Mouse (Mus musculus): ENCODE measurements at regions not wholly inside any gene's neighbourhood (a gene's known extent, or its start where the extent isn't known, plus 50 kb on each side); places are given as distances from the start of the nearest gene placed in this dataset.

DNA sequence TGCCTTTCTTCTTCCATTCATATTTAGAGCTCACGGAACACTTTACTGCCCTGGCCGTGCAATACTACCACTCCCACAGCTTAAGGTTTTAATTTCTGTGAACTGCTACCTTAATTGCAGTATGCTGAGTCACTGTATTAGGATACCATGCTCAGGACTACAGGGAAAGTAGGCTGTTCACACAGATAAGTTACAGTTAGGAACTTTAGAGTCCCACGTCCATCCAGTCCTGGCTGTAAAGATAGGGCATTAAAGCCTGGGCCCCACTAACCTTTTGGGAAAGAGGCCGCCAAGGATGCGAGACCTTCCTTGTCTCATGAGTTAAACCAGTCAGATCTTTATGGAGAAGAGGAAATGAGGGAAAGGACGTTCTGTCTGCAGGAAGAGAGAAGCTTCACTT, 574.6 kb downstream of the Stpg2 start:
- no peak for DNase-seq (ENCODE audit: low spot score in 2 of 2)

DNA sequence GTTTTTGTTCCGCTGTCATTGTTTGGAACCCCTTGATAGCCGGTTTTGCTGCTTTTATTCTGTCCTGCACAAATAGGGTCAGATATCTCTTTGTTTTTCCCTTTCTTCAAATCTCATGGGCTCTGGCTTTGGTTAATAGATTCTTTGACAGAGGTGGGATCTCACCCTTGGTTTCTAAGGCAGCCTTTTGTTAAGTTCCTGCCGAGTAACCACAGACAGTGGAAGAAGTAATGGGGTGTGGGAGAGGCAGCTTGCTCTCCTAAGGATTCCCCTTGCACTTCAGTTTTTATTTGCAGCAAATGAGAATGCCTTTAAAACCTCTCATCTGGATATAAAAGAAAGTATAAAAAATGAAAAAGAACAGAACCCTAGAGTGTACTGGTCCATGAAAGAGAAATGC, 577.9 kb downstream of the Stpg2 start:
- no peak for DNase-seq (ENCODE audit: low spot score in 2 of 2)

DNA sequence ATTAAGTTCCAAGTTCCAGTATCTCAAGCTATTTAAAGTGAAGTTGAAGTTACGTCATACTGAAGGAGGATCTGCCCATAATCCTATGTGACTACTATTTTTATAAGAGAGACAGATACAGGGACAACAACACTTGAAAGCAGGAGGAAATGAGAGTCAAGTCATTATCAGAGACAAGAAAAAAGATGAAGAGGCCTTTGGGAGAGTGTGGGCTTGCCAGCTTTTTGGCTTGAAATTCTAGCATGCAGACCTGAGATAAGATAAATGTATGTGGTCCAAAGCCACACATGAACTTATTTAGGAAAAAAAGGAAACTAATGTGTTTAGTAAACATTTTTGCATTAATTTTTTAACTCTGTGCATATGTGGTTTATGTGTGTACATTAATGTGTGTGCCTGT, 581.0 kb downstream of the Stpg2 start:
- no peak for DNase-seq (ENCODE audit: low spot score in 2 of 2)

DNA sequence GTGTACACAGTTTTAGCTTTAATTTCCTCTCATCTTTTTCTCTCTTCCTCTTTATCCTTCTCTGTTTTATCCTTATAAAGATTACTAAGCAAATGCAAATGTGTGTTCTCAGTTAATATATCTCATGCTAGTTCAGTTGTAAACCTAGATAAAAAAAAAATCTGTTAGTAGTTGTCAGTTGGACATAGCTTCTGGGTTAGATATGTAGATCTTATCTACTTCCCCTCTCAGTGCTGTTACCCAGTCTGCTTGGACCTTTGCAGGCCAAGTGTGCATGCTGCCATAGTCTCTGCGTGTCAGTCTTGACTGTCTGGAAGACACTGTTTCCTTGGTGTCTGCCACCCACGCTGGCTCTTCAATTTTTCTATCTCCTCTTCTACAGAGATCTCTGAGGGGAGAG, 583.4 kb downstream of the Stpg2 start:
- DNase-seq (ENCODE audit: low spot score in 2 of 2), result no peak

DNA sequence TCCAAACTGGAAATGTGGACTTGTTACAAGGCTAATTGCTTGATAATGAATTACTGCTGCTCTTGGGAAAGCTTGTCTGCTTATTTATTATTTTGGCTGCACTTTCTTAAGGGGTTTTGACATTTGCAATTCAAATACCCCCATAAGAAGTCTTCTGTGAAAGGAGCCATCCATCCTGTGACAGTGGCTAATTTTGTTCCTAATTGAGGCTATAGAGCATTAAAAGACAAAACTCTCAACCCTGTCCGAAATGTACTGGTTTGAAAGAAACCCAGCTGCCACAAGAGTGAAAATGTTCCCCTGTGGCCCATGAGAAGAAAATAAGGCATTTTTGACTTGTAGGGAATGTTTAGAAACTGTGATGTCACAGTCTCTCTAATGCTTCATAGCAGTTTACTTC, 591.2 kb downstream of the Stpg2 start:
- no peak for DNase-seq (ENCODE audit: low spot score in 2 of 2)

DNA sequence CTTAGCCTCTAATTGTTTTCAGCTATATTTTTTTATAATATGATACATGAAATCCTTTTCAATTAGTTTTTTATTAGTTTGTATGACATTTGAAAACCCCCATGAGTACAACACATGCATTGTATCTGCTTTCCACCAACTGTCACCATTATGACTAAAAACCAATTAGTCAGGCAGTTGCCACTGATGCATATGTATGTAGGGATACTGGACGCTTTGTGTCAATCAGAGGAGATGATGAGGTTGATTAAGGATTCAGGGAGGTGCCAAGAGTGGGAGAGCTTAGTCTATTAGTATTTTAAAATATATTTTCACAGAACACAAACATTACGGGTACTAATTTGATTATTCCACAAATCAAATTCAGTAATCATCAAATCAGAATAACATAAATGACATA, 593.6 kb downstream of the Stpg2 start:
- no peak for DNase-seq (ENCODE audit: low spot score in 2 of 2)

DNA sequence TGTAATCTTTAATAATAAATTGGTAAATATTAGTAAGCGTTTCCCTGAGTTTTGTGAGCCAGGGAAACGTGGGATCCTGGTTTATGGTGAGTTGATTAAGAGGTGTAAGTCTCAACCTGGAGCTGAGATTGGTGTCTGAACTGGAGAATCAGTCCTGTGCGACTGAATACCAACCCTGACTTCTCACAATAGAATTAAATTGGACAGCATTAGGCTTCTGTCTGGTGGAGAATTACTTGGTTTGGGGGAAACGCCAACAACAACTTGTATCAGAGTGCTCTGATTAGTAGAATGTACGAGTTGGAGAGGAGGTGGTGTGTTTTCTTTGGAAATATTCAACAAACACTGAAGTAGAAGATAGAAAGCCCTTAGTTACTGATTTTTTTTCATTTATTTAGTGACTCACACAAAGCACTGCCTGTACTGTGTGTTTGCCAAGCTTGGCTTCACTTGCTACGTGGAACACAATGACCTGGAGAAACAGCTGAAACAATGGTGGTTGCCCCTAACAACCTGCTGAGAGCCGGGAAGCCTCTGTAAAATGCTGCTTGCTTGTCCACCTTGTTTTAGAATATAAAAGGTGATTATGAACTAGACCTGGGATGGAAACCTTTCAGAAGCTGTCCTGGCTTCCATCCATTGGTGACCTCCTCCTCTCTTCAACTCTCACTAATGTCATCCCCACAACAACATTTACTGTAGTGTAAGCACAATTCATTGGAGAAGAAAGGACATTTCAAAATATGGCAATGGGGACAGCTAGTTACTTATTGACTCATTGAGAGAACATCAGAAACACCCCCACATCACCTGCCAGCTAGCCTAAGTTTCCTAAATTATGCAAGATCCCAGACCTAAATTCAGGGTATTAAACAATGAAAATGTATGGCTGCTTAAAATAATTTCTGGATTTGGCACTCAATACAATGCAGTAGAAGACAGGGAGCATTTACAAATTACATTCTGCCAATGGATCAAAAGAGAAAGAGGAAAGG, 597.5 kb downstream of the Stpg2 start:
- no peak for DNase-seq (ENCODE audit: low spot score in 2 of 2)

DNA sequence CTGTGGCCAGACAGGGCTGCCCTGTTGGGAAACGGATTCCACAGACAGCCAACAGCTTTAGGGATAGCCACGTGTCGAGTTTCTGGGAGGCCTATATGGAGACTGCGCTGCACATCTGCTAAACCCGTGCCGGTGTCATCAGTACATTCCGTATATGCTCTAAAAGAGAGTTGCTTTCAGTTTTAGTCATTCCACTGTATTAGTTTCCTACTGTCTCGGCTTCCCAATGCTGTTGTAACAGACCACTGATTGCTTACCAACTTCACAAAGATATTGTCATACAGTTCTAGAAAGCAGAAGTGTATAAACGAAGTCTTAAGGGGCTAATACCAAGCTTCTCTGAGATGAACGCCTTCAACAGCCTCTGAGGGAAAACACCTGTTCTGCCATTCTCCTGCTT, 622.5 kb downstream of the Stpg2 start:
- no peak for DNase-seq (ENCODE audit: low spot score in 2 of 2)

DNA sequence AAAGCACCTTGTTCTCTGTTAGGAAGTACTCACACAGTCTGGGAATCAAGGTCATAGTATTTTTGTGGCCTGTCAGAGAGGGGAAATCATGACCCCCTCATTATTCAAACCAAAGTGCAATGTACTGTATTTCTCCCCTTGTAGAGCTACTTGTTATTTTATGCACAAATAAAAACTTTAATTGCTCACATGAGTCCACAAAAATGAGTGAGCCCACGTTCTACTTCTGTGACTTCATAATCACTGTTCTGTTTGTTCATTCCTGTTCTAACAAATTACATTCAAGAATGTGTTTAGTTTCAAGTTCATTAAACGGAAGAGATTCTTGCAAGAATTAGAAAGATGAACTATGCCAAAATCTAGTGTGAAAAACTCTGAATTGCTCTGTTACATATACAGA, 623.1 kb downstream of the Stpg2 start:
- no peak for DNase-seq (ENCODE audit: low spot score in 2 of 2)

DNA sequence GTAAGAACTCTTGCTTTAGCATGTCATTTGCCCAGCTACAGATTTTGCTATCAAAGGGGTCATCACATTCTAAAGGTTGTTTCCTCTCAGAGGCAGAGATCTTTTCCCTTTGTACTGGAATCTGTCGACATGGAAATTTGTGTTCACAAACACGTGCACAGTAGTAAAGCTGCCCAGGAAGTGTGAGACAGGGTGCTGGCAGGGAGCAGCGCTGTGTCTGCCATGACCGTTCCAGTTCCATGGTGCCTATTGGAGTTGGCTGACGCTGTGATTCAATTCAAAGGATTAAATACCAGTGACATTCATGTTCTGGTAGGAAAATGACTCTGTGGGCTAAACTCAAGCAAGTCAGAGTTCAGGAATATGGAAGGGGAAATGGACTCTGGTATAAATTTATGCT, 627.1 kb downstream of the Stpg2 start:
- DNase-seq (ENCODE audit: low spot score in 2 of 2), result no peak

DNA sequence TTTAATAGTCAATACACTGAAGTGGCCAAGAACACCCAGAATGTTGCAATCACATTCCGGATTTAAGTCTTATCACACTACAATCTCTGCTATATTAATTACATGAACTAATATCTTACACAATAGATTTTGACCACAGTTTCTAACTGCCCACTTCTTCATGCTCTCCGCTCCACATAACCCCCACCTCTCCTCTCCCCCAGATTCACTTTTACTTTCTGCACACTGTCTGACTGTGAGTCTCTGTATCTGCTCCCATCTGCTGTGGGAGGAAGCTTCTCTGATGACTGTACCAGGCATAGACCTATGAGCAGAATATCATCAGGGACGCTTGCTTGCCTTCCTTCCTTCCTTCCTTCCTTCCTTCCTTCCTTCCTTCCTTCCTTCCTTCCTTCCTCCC, 636.5 kb downstream of the Stpg2 start:
- DNase-seq (ENCODE audit: low spot score in 2 of 2), result no peak

DNA sequence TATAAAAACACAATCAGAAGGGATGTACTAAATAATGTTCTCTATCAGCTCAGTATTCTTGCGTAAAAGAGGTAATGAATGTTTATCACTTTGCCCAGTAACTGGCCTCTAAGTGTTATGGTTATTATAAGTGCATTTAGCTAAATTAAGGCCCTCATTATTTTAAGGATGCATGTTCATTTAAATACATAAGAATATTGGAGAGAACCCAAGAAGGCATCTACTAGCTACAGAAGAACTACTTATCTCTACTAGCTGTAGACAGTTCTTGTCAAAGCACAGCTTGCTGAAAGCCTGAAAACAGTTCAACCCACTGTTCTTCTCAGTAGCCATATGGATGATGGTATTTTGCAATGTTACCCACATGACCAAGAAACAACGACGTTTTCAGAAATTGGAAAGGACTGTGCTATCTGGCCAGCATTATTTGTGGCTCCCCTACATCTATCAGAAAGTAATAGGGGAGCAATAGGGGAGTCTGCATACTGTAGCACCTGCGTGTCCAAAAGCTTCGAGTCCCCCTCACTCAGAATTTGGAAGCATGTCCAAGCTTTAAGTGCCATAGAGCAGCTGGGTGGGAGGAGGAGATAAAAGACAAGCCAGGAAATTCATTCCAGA, 637.6 kb downstream of the Stpg2 start:
- no peak for DNase-seq (ENCODE audit: low spot score in 2 of 2)

DNA sequence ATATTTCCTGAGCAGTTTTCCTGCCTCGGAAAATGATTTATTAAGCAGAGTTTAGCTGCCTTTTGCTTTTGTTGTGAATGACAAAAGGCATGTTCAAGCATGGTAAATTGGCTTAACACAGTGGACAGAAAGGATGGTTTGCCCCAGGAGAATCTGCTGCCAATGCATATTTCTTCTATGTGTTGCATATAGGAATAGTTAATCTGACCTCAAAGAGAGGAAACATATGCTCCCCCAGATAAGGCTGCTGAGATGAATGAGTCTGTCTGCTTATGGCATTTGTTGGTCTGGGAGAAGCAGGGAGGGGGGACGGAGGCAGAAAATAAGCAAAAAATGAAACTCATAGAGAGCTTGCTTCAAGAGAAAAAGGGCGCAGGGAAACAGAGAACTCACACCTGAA, 638.9 kb downstream of the Stpg2 start:
- no peak for DNase-seq (ENCODE audit: low spot score in 2 of 2)

DNA sequence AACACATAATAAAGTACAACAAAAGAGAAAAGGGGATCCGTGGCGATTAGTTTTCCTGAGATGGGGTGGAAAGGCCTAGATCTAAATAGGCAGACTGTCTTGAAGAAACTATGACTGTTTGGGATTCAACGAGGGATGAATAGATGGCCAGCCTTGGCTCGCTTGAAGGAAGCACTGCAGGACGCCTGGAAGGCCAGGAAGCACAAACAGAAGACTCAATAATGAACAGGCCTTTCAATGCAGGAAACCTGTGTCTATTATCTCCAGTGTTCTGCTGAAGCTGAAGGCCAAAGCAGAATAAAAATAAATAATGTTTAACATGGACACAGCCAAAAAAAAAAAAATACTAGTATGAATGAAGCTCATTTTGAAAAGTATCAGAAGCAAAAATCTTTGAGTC, 642.3 kb downstream of the Stpg2 start:
- DNase-seq (ENCODE audit: low spot score in 2 of 2), result peak in 1 of 2 experiments; percentile 4

DNA sequence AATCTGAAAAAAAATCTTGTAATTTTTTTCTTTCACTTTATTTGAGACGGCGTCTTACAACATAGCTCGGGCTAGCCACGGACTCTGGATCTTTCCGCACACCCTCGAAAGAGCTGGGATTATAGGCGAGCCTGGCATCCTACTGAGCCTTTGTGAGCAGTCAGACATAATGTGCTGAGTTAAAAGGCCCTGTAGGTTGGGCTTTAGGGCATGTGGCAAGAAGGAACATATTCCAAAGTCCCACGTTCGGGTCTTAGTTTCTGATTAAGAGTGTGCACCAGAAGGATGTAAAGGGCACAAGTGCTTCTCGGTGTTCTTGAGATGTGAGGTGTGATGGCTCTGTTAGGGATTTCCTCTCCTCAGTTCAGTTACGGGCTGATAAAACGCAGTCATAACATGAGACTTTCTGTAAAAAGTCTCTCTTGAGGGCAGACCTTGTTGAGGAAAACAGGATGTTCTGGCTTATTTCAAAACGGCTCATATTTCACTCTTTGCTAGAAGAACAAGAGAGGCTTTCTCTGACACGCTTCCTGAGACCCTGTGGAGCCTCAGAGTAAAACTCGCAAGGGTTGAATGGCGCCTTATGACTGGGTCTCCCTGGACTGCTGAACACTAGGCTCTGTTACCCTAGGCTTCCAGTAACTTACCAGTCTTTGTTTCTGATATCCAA, 654.6 kb downstream of the Stpg2 start:
- no peak for DNase-seq (ENCODE audit: low spot score in 2 of 2)

DNA sequence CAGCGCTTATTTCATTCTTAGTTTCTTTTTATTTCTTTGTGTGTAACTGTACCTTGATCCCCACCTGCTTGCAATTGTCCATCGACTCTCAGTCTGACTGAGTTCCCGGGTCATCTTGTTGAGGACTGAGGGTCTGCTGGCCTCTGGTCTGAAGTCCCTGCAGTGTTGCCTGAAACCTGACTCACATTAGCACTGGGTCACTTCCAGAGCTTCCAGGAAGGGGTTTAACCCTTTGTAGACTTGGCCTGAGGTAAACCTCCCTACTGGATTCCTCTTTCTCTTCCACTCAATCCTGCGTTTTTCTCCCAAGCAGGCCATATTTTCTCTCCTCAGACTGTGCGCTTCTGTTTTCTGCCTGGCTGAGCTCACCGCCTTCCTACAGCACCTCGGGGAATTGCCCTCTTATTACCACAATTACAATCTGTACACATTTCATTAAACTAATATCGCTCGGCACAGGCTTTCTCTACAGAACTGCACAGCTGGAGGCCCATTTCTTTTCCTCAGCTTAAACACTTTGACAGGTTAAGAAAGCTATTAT, 655.4 kb downstream of the Stpg2 start:
- no peak for DNase-seq (ENCODE audit: low spot score in 2 of 2)

DNA sequence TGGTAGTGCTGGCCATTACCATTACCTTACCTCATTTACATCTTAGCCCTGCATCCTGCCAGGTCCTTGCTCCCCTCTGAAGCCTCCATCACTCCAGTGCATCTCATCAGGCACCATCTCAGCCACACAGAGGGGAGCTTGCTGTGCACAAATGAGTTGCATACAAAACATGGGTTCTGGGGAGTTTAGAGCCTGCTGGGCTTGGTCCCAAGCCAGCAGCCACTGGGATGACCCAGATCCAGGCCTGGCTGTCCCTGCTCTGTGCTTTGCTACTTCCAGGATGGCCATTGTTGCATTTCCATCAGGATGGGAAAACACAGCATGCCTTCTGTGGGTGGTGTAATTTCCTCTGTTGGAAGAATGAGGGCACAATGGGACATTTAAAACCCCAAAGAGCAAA, 660.8 kb downstream of the Stpg2 start:
- DNase-seq (ENCODE audit: low spot score in 2 of 2), result peak in 1 of 2 experiments; percentile 13

DNA sequence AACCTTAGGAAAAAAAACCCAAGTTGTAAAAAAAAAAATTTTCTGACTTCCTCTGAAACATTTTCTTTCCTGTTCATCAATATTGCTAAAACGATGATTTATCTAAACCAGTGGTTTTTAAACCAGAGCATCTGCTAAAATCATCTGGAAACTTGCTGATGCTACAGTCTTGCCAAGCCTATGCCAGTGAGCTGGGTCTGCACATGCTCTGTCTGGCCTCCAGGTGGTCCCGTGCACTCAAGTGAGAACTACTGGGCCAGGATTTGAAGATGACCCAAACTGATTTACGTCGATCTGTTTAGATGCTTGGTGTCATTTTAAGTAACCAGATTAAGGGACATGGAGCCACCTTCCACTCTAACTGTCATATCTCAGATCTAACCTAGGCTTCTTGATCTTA, 661.5 kb downstream of the Stpg2 start:
- no peak for DNase-seq (ENCODE audit: low spot score in 2 of 2)

DNA sequence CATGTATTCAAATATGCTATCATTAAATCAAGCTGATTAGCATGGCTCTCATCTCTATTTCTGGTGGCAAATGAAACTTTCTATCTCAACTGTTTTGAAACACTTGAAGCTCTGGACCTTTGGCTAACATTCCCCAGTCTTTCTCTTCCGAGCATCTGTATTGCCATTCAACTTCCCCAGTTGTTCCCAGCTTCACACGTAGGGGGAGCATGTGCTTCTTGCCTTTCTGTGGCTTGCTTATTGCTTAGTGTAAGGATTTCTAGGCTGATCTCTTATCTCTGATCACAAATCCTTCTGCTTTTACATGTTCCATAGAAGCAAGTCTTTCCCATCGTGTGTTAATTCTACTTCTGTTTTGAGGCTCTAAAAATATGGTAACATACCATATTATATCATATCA, 662.0 kb downstream of the Stpg2 start:
- no peak for DNase-seq (ENCODE audit: low spot score in 2 of 2)

DNA sequence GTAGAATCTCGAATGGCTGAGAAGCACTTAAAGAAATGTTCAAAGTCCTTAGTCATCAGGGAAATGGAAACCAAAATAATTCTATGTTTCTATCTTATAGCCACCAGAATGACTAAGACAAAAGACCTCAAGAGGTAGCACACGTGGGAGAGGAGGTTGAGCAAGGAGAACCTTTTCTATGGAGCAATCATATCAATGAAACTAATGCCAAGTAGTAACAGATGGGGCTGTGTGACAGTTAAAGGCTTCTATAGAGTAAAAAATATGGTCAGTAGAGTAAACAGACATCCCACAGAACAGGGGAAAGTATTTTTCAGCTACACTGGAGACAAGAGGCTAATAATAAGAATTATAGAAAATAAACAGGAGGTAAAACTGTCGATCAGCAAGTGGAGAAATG, 664.3 kb downstream of the Stpg2 start:
- no peak for DNase-seq (ENCODE audit: low spot score in 2 of 2)

DNA sequence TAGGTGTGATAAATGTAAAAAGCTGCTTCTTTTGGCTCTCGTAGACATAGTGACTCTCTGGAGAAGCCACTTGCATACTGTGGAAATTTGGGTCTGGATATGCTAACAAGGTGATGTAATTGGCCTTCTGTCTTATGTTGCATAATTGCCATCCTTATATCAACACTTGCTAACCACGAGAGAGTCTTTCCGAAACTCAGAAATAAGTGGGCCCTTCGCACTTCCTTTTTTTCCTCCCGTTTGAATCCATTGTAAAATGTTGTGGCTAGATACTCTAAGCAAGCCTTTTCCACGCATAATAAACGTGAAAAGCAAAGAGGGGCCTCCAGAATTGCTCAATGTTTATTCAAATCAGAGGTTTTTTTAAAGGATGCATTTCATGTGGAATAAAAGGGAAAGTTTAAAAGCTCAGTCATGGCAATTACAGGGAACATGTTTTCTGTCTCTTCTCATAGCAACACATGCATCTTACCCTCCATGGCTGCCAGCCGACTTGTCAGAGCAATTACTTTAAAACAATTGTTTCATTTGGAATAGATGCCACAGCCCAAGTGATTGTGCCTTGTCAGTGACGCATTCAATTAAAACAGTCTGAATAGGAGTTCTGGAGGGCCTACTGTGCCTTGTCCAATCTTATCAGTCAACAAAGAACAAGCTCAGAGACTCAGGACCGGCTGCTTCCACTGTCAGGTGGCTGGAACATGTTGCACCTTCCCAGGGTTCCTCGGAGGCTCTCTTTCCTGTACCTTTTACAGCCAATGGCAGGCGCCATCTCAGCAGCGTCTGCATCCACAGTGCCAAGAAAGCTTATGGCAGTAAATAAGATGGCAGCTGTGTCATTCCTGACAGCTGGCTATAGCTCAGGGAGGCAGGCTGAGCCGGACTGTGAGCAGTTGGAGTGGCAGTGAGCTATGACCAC, 680.7 kb downstream of the Stpg2 start:
- peak in 1 of 2 experiments; percentile 78 for DNase-seq (ENCODE audit: low spot score in 2 of 2)
